Mouse (Mus musculus) Muller cell, postnatal 12 days (primary cell): ENCODE data around the gene Epb41l1.

Source experiments
- DNase-seq: peaks from one replicate; pipeline ENCODE4 v3.0.0-alpha.2; 2015; ENCODE audit errors: inconsistent ontology term

Epb41l1 gene

GRCm38 (mm10) chr2:156533160-156533559, 112.5 kb downstream of the Epb41l1 start:
- DNase-seq, result no peak

DNA sequence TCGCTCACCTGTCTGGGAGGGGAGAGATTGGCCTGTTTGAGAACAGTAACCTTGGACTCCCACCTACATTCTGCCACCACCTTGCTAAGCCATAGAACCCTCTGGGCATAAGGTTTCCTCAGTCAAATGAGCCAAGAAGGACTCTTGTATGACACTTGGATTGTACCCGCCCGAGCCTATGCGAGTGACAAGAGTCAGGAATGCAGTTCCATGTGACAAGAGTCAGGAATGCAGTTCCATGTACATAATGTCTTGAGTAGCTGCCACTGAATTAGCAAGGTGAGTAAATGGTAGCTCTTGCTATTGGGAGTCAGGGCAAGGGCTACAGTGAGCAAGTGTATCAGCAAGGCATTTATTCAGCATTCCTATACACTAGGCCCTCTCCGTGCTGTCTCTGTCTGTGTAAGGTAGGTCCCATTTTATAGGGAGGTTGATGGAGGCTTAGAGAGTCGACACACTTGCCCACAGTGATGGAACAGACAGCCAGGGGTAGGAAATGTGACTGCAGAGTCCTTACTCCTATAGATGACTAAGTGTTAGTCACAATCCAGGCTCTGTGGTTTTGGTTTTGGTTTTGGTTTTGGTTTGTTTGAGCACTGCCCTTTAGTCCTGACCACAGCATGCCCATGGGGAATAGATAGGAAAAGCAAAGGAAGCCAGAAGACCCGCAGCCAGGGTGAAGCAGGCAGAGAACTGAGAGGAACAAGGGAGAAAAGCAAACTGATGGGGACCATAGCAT, 118.3 kb downstream of the Epb41l1 start:
- DNase-seq, result peak; percentile 22

- DNase-seq, result no peak
Measured at GRCm38 (mm10) chr2:156540991-156541390, 120.3 kb downstream of the Epb41l1 start.

DNA sequence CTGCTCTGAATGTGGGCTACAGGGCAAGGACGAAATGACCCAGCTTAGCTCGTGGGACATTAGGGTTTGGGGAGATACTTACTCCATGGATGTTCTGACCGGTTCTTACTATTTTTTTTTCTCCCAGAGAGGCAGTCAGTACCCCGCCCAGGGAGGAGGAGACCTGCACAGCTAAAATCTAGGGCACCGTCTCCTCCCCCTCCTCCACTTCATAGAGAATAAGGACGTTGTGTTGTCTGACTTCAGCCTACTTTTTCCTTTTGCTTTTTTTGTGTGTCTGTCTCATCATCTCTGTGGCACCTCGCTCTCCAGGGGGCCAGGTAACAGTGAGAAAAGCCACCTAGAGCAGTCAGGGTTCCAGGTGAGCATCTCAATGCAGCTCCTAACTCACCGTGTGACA, 121.7 kb downstream of the Epb41l1 start:
- no peak for DNase-seq

DNA sequence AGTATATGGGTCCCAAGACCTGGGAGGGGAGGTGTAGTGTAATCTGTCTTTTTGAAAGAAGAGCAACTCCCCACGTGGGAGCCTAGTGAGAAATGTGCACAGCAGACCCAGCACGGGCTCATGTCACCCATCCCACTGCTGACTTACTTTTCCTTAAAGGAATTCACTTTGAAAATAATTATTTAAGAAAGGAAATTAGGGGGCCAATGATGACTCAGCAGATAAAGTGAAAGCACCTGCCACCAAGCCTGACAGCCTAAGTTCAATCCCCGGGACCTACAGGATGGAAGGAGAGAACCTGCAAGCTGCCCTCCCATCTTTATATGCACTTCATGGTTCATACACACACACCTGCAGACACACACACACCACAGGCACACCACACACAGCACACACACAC, 123.1 kb downstream of the Epb41l1 start:
- DNase-seq, result no peak

GRCm38 (mm10) chr2:156547123-156547891, 126.6 kb downstream of the Epb41l1 start, which contains the start of gene Aar2:
Aar2 (plus strand) TSS chr2:156547584.
- peak; percentile 76 for DNase-seq

- DNase-seq, result no peak
Measured at GRCm38 (mm10) chr2:156552421-156552820, 131.7 kb downstream of the Epb41l1 start.

DNA sequence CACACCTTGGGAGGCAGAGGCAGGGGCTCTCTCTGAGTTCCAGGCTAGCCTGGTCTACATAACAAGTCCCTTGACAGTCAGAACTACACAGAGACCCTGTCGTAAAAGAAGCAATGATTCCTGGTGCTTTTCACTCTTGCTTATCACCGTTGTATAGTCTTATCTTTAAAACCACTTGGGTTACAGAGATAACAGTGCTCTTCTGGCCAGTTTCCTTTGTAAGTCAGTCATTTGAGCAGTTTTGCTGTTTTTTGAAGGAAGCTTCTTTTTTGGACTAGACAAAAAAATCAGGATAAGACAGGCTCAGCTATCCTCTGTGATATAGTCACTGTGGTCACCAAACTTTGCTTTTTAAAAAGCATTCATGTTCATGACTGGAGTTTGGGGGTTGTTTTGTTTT, 141.1 kb downstream of the Epb41l1 start:
- no peak for DNase-seq

GRCm38 (mm10) chr2:156563557-156563956, 142.8 kb downstream of the Epb41l1 start:
- DNase-seq, result peak; percentile 46

DNA sequence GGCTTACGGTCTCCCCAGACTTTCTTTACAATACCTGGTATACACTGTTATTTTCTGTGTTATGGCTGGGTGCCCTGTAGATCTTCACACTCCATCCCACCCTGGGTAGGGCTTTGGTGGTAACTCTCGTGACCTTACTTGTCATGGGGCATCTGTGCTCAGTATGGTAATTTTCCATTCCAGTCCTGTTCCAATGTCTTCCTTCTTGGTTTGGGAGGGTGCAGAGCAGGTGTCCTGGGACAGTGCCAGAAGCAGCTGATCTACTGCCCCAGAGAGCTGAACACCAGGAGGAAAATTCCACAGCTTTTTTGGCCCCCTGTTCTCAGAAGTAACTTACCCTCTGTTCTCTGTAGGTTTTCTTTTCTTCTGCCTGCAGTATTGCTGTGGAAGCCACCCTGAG, 145.8 kb downstream of the Epb41l1 start:
- DNase-seq, result no peak

DNA sequence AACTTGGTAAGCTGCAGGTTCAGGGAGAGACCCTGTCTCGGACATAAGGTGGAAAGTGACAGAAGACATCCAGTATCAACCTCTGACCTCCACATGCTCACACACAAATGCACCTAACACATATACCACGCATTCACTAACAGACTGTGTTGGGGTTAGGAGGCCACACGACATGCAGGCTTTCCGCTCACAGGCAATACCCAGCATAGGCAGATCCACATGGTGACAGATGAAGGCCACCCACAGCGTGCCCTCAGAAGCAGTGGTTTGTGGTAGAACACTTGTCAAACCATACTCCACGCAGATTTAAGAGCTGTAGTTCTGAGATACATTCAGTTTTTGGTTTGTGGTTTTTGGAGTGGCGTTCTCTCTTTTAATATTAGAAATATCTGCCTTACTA, 147.9 kb downstream of the Epb41l1 start:
- DNase-seq, result no peak

DNA sequence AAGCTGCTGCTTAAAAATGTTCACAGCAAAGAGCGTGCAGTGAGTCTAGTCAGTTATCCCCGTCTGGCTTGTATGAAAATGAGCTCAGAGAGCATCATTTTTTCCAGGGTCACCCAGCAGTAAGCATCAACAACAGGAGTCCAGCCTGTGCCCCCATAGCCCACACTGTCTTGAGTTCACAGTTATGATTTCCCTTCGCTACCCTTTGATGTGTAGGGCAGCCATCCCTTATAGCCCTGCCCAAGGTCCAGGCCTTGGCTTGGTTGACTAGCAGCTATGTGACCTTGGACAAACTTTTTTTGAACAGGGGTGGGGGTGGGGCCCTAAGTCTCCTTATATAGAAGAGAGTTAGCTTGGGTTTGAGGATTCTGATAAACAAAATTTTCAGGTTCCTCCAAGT, 148.6 kb downstream of the Epb41l1 start:
- DNase-seq, result no peak

- no peak for DNase-seq
Measured at GRCm38 (mm10) chr2:156571521-156571920, 150.8 kb downstream of the Epb41l1 start.

GRCm38 (mm10) chr2:156576850-156577587, 156.3 kb downstream of the Epb41l1 start:
- DNase-seq, result no peak

GRCm38 (mm10) chr2:156580507-156580906, 159.8 kb downstream of the Epb41l1 start:
- no peak for DNase-seq

- DNase-seq, result peak; percentile 51
Measured at GRCm38 (mm10) chr2:156581244-156581643, 160.5 kb downstream of the Epb41l1 start.

GRCm38 (mm10) chr2:156582887-156583286, 162.2 kb downstream of the Epb41l1 start:
- no peak for DNase-seq

- peak; percentile 47 for DNase-seq
Measured at GRCm38 (mm10) chr2:156584154-156584796, 163.6 kb downstream of the Epb41l1 start.

GRCm38 (mm10) chr2:156584797-156585471, 164.2 kb downstream of the Epb41l1 start:
- peak; percentile 53 for DNase-seq

- DNase-seq, result no peak
Measured at GRCm38 (mm10) chr2:156589481-156589880, 168.8 kb downstream of the Epb41l1 start.
